Mouse (Mus musculus) left cerebral cortex, adult 2 months (tissue): ENCODE measurements at regions not wholly inside any gene's neighbourhood (a gene's known extent, or its start where the extent isn't known, plus 50 kb on each side); places are given as distances from the start of the nearest gene placed in this dataset.

ENCODE experiments used
- DNase-seq, 2 experiments: peaks; one replicate each; pipeline ENCODE4 v3.0.0; 2021 to 2022; ENCODE audit warnings: low spot score in 2 of 2, mixed read lengths in 1 of 2; ENCODE audit errors: extremely low spot score in 1 of 2
- H3K27ac ChIP-seq: fragments of 200-600 bp; 2 replicates; pipeline ENCODE4 v1.8.1; 2022
- H3K4me3 ChIP-seq: fragments of 200-600 bp; 2 replicates; pipeline ENCODE4 v1.8.1; 2022
- CTCF ChIP-seq: fragments of 200-600 bp; IDR thresholded peaks from 2 replicates; pipeline ENCODE4 v1.8.1; 2022; ENCODE audit warnings: antibody characterized with exemption, mild to moderate bottlenecking, moderate library complexity
- intact Hi-C: fragments of 180-260 bp; cut with DNase I; formaldehyde crosslinking; loops from one replicate; pipeline ENCODE4 v1.15.1; 2025

- H3K4me3 ChIP-seq, result no peak overlapping the region
- intact Hi-C loops, result no loop called here
- no peak for TF ChIP-seq CTCF
- H3K27ac ChIP-seq, result no peak overlapping the region
- no peak for DNase-seq
Observed at GRCm38 (mm10) chr16:30199836-30200235, 67.5 kb downstream of the Cpn2 start.

- Histone ChIP-seq H3K4me3 (no peak overlapping the region), H3K27ac (no peak overlapping the region)
- TF ChIP-seq CTCF, result no peak
- no peak for DNase-seq
- intact Hi-C loops, result no loop called here
Observed at GRCm38 (mm10) chr16:30204144-30204543, 63.2 kb downstream of the Cpn2 start.

GRCm38 (mm10) chr16:30205314-30205815, 61.9 kb downstream of the Cpn2 start:
- no peak for TF ChIP-seq CTCF
- DNase-seq, result no peak
- Histone ChIP-seq H3K27ac (no peak overlapping the region), H3K4me3 (no peak overlapping the region)
- intact Hi-C loops, result no loop called here

GRCm38 (mm10) chr16:30205816-30206356, 61.4 kb downstream of the Cpn2 start:
- Histone ChIP-seq H3K27ac (no peak overlapping the region), H3K4me3 (no peak overlapping the region)
- TF ChIP-seq CTCF, result no peak
- no peak for DNase-seq
- intact Hi-C loops, result no loop called here
